8 mouse cellular contexts compared by ENCODE assay signal in the genomic region with DNA sequence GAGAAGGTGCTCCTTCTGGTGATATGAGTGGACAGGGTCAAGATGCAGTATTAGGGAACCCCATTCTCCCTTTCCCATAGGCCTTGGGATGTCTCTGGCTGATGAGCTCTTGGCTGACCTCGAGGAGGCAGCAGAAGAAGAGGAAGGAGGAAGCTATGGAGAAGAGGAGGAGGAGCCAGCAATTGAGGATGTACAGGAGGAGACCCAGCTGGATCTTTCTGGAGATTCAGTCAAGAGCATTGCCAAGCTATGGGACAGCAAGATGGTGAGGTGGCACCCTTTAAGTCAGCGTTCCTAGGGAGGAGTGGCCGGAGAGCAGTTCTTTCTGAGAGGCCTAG. TPM values are rescaled to one million over a fixed set of nuclear protein-coding genes. Genes with fewer than 3 reads are reported as not detected.
A peak's percentile ranks its signal among the peaks of the same experiment; 100 is the strongest.
DNase-seq lines count a peak whose midpoint lies in the region; ATAC-seq lines count a peak whose summit lies in the region.

No protein-coding gene starts in this region.

- no peak overlapping the region for H3K27ac ChIP-seq in kidney, embryonic 14.5 days (ENCODE audit: low read depth, low read length)
- H3K27ac ChIP-seq in hindbrain, embryonic 15.5 days (replicated peaks): no peak overlapping the region
- no peak overlapping the region for H3K27ac ChIP-seq in midbrain, embryonic 14.5 days (replicated peaks; ENCODE audit: low read depth, low read length)

- peak overlapping the region; percentile 93 for H3K4me2 ChIP-seq in kidney, embryonic 14.5 days (replicated peaks; ENCODE audit: low read depth, low read length)
- H3K4me2 ChIP-seq in hindbrain, embryonic 15.5 days: peak overlapping the region; percentile 95
- peak overlapping the region; percentile 98 for H3K4me2 ChIP-seq in midbrain, embryonic 14.5 days (ENCODE audit: low read length)

- H3K36me3 ChIP-seq in kidney, embryonic 14.5 days (ENCODE audit: control insufficient read depth, insufficient read depth, low read length): peaks cover 35% of the 10 kb centered on the region
- peaks cover 11% of the 10 kb centered on the region for H3K36me3 ChIP-seq in hindbrain, embryonic 15.5 days
- H3K36me3 ChIP-seq in midbrain, embryonic 14.5 days (ENCODE audit: control insufficient read depth, insufficient read depth, low read length): peaks cover 37% of the 10 kb centered on the region

- WGBS in kidney, embryonic 14.5 days: 55% methylated on average over 3 of the region's 3 CpGs
- 65% methylated on average over 3 of the region's 3 CpGs for WGBS in hindbrain, embryonic 15.5 days
- WGBS in midbrain, embryonic 14.5 days: 51% methylated on average over 3 of the region's 3 CpGs

- H3K4me3 ChIP-seq in kidney, embryonic 14.5 days (ENCODE audit: low read length): peak overlapping the region; percentile 78
- peak overlapping the region; percentile 62 for H3K4me3 ChIP-seq in hindbrain, embryonic 15.5 days
- H3K4me3 ChIP-seq in midbrain, embryonic 14.5 days (replicated peaks; ENCODE audit: low read depth, low read length): peak overlapping the region; percentile 50

- ATAC-seq in kidney, embryonic 14.5 days (ENCODE audit: low FRiP score, low TSS enrichment): no peak; the same call in 1 of the 2 replicates
- 0 out of 2 replicates have a peak, but pooled peaks have one; percentile 10 for ATAC-seq in common myeloid progenitor, adult 5-6 weeks (replicated peaks; ENCODE audit: low read depth, poor library complexity, severe bottlenecking)
- ATAC-seq in hindbrain, embryonic 15.5 days (ENCODE audit: low FRiP score, low read depth): peak; percentile 33
- no peak for ATAC-seq in midbrain, embryonic 14.5 days (ENCODE audit: low FRiP score, low TSS enrichment)
- no peak for ATAC-seq in cerebellum, adult (ENCODE audit: insufficient number of reproducible peaks, low FRiP score, low TSS enrichment)

- H3K9me3 ChIP-seq in kidney, embryonic 14.5 days (ENCODE audit: control insufficient read depth, low read length): no peaks in the 10 kb centered on the region
- no peaks in the 10 kb centered on the region for H3K9me3 ChIP-seq in hindbrain, embryonic 15.5 days
- H3K9me3 ChIP-seq in midbrain, embryonic 14.5 days (ENCODE audit: control insufficient read depth, low read length): no peaks in the 10 kb centered on the region

- H3K9ac ChIP-seq in kidney, embryonic 14.5 days (ENCODE audit: low read depth, low read length): peak overlapping the region; percentile 79
- peak overlapping the region; percentile 75 for H3K9ac ChIP-seq in hindbrain, embryonic 15.5 days
- H3K9ac ChIP-seq in midbrain, embryonic 14.5 days (replicated peaks; ENCODE audit: low read length): peak overlapping the region; percentile 77

- no peak for DNase-seq in kidney, postnatal 25 days
- DNase-seq in midbrain, embryonic 14.5 days: no peak
- DNase-seq in urinary bladder, adult 2 months (ENCODE audit: low spot score): no peak
- no peak for DNase-seq in gastrocnemius, postnatal 10 days

- peaks cover 15% of the 10 kb centered on the region for H3K4me1 ChIP-seq in kidney, embryonic 14.5 days (ENCODE audit: control insufficient read depth, insufficient read depth, low read length)
- peaks cover 31% of the 10 kb centered on the region for H3K4me1 ChIP-seq in hindbrain, embryonic 15.5 days (replicated peaks)
- H3K4me1 ChIP-seq in midbrain, embryonic 14.5 days (ENCODE audit: control insufficient read depth, insufficient read depth, low read length): peaks cover 13% of the 10 kb centered on the region

- no peaks in the 10 kb centered on the region for H3K27me3 ChIP-seq in kidney, embryonic 14.5 days (ENCODE audit: control insufficient read depth, insufficient read depth, low read length)
- H3K27me3 ChIP-seq in hindbrain, embryonic 15.5 days: no peaks in the 10 kb centered on the region
- no peaks in the 10 kb centered on the region for H3K27me3 ChIP-seq in midbrain, embryonic 14.5 days (ENCODE audit: control insufficient read depth, insufficient read depth, low read length)

RNA-seq across cellular contexts. Expression of gene Prpf31, which starts 0.7 kb away (rescaled TPM):
- polyA plus RNA-seq in kidney, embryonic 14.5 days (2014; fragmentation: Nextera tagmentation; extraction: Ambion mirVana): 89.4 and 114 TPM in 2 replicates
- 103 and 108 TPM in 2 replicates for total RNA-seq in common myeloid progenitor, adult 5-6 weeks (2017)
- 88.8 and 89.6 TPM in 2 replicates for polyA plus RNA-seq in hindbrain, embryonic 15.5 days (2015; fragmentation: Nextera tagmentation; extraction: Ambion mirVana)
- polyA plus RNA-seq in midbrain, embryonic 14.5 days (2014; fragmentation: Nextera tagmentation; extraction: Ambion mirVana): 71.0 and 82.7 TPM in 2 replicates
- polyA plus RNA-seq in urinary bladder, adult 2 months (2012; rRNA removed): 43.2 and 43.7 TPM in 2 replicates
- 10 to 100 TPM; 30.8 to 31.6 TPM for total RNA-seq in gastrocnemius, postnatal 10 days (2021)

RNA-seq across cellular contexts. Expression of gene Tfpt, which starts 0.7 kb away (rescaled TPM):
- 24.2 and 34.9 TPM in 2 replicates for polyA plus RNA-seq in kidney, embryonic 14.5 days (2014; fragmentation: Nextera tagmentation; extraction: Ambion mirVana)
- 30.3 and 32.8 TPM in 2 replicates for total RNA-seq in common myeloid progenitor, adult 5-6 weeks (2017)
- polyA plus RNA-seq in hindbrain, embryonic 15.5 days (2015; fragmentation: Nextera tagmentation; extraction: Ambion mirVana): 32.2 and 40.1 TPM in 2 replicates
- polyA plus RNA-seq in midbrain, embryonic 14.5 days (2014; fragmentation: Nextera tagmentation; extraction: Ambion mirVana): 30.4 and 38.5 TPM in 2 replicates
- polyA plus RNA-seq in urinary bladder, adult 2 months (2012; rRNA removed): 23.2 and 25.4 TPM in 2 replicates
- total RNA-seq in gastrocnemius, postnatal 10 days (2021): 10 to 100 TPM; 13.1 to 18.2 TPM

RNA-seq across cellular contexts. Expression of gene Ndufa3, which starts 13.3 kb away (rescaled TPM):
- 463 and 564 TPM in 2 replicates for polyA plus RNA-seq in kidney, embryonic 14.5 days (2014; fragmentation: Nextera tagmentation; extraction: Ambion mirVana)
- total RNA-seq in common myeloid progenitor, adult 5-6 weeks (2017): 132 and 142 TPM in 2 replicates
- polyA plus RNA-seq in hindbrain, embryonic 15.5 days (2015; fragmentation: Nextera tagmentation; extraction: Ambion mirVana): 541 and 606 TPM in 2 replicates
- polyA plus RNA-seq in midbrain, embryonic 14.5 days (2014; fragmentation: Nextera tagmentation; extraction: Ambion mirVana): 432 and 586 TPM in 2 replicates
- 262 and 303 TPM in 2 replicates for polyA plus RNA-seq in urinary bladder, adult 2 months (2012; rRNA removed)
- 100 to 1,000 TPM; 680 to 749 TPM for total RNA-seq in gastrocnemius, postnatal 10 days (2021)

RNA-seq across cellular contexts. Expression of gene Oscar, which starts 14.5 kb away (rescaled TPM):
- 0.15 and 0.39 TPM in 2 replicates for polyA plus RNA-seq in kidney, embryonic 14.5 days (2014; fragmentation: Nextera tagmentation; extraction: Ambion mirVana)
- not detected in 2 replicates for total RNA-seq in common myeloid progenitor, adult 5-6 weeks (2017)
- 0.39 and 0.66 TPM in 2 replicates for polyA plus RNA-seq in hindbrain, embryonic 15.5 days (2015; fragmentation: Nextera tagmentation; extraction: Ambion mirVana)
- polyA plus RNA-seq in midbrain, embryonic 14.5 days (2014; fragmentation: Nextera tagmentation; extraction: Ambion mirVana): 0.26 and 0.63 TPM in 2 replicates
- 0.43 and 0.44 TPM in 2 replicates for polyA plus RNA-seq in urinary bladder, adult 2 months (2012; rRNA removed)
- 1 to 10 TPM in 1 of 2 experiments, not detected in 1; 1.0 TPM for total RNA-seq in gastrocnemius, postnatal 10 days (2021)

RNA-seq across cellular contexts. Expression of gene Cnot3, which starts 14.6 kb away (rescaled TPM):
- polyA plus RNA-seq in kidney, embryonic 14.5 days (2014; fragmentation: Nextera tagmentation; extraction: Ambion mirVana): 67.3 and 74.0 TPM in 2 replicates
- 22.7 and 48.4 TPM in 2 replicates for total RNA-seq in common myeloid progenitor, adult 5-6 weeks (2017)
- 39.5 and 47.3 TPM in 2 replicates for polyA plus RNA-seq in hindbrain, embryonic 15.5 days (2015; fragmentation: Nextera tagmentation; extraction: Ambion mirVana)
- 36.6 and 51.2 TPM in 2 replicates for polyA plus RNA-seq in midbrain, embryonic 14.5 days (2014; fragmentation: Nextera tagmentation; extraction: Ambion mirVana)
- 23.5 and 42.6 TPM in 2 replicates for polyA plus RNA-seq in urinary bladder, adult 2 months (2012; rRNA removed)
- total RNA-seq in gastrocnemius, postnatal 10 days (2021): 10 to 100 TPM; 27.6 to 30.4 TPM

Comparison
In these comparisons a context has a peak if more than half of its experiments do, and no peak if none do; other contexts are left out.
1. ATAC-seq: peak in common myeloid progenitor, adult 5-6 weeks (single experiment) and hindbrain, embryonic 15.5 days (single experiment); none in kidney, embryonic 14.5 days (single experiment), midbrain, embryonic 14.5 days (single experiment) and cerebellum, adult (single experiment).
2. Peak in every context shown above with its lines, with median percentiles within 50 percentile points of each other: H3K4me2 ChIP-seq, H3K4me3 ChIP-seq and H3K9ac ChIP-seq.